Mouse (Mus musculus) heart, postnatal 36 days (tissue): ENCODE measurements at regions not wholly inside any gene's neighbourhood (a gene's known extent, or its start where the extent isn't known, plus 50 kb on each side); places are given as distances from the start of the nearest gene placed in this dataset.
A peak's percentile ranks its signal among the peaks of the same experiment; 100 is the strongest.

Experiments
- DNase-seq, 2 experiments: peaks; one replicate each; pipeline ENCODE4 v3.0.0; 2021 to 2022
- intact Hi-C: fragments of 180-260 bp; cut with DNase I; formaldehyde crosslinking; loops from one replicate; pipeline ENCODE4 v1.15.1; 2025

DNA sequence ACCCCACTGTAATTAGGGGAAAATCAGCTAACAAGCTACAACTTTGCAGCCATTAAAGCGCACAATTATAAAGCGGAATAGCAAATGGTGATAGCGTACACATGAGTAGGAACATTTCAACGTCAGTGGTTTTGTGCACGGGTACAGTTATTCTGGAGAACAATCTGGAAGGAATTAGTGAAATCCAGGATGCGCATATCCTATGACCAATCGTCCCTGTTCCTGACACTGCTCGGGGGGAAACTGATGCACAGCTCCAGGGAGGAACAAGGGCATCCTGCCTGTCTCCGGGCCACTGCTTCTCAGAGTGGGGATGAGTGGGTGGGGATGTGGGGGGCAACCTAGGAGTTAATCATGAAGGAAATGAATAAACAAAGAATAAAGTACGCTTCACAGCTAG is 93.6 kb upstream of the Mrps22 start:
- no peak for DNase-seq
- intact Hi-C loops: no loop called here

GRCm38 (mm10) chr9:98690839-98691516 is 89.5 kb upstream of the Mrps22 start:
- intact Hi-C loops: no loop called here
- peak; percentile 70 to 72 for DNase-seq

GRCm38 (mm10) chr9:98685548-98685947 is 84.1 kb upstream of the Mrps22 start:
- intact Hi-C loops: no loop called here
- DNase-seq: no peak

GRCm38 (mm10) chr9:98684336-98684735 is 82.9 kb upstream of the Mrps22 start:
- intact Hi-C loops: no loop called here
- no peak for DNase-seq

GRCm38 (mm10) chr9:98675612-98676011 is 74.2 kb upstream of the Mrps22 start:
- intact Hi-C loops: no loop called here
- DNase-seq: peak; percentile 8 to 11

DNA sequence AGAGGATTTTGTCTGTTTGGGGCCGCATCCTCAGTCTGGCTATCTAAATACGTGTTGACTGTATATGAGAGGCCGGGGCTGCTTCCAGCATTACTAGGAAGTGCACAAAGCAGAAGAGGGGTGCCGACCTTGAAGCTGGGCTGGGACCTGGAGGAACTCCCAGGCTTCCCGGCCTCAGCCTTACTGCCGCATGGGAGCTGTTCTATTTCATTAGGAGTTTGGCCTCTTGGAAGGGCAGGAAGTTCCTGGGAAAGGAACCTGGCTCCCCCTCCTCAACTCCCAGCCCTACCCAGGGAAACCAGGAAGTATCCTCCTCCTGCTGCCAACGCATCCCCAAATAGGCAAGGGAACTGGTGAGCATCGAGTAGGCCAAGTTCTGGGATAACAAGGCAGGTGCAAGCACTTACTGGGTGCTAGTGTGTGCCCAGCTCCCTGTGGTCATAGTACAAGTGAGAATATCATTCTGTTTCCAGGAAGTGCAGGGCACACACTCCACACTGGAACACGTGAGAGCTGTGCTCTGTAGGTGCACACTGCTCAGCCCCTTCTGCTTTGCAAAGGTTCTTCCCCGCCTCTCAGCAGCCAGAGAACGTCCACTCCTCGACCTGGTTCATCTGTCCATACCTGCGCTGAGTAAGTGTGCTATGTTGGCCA is 72.1 kb upstream of the Mrps22 start:
- intact Hi-C loops: no loop called here
- no peak for DNase-seq

DNA sequence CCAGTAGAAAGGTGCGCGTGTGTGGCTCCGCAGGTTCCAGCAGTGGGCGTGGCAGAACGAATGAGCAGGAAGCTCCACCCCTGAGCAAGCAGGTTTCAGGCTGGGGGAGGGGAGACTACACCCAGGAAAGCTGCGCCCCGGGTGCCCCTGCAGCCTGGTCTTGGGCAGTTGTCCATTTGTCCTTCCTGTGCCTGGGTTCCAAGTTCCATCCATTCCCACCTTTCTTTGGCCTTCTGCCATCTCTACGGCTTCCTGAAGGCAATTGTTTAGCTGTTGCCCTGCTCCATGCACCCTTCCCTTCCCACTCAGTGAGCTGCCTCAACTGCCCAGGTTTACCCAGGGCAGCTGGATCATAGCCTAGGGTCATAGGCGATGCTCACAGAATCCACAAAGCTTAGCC is 70.9 kb upstream of the Mrps22 start:
- DNase-seq: no peak
- intact Hi-C loops: no loop called here

- DNase-seq: no peak
- intact Hi-C loops: no loop called here
Observed at GRCm38 (mm10) chr9:98668423-98669330, 67.2 kb upstream of the Mrps22 start.

GRCm38 (mm10) chr9:98667072-98667471 is 65.6 kb upstream of the Mrps22 start:
- intact Hi-C loops: no loop called here
- no peak for DNase-seq

DNA sequence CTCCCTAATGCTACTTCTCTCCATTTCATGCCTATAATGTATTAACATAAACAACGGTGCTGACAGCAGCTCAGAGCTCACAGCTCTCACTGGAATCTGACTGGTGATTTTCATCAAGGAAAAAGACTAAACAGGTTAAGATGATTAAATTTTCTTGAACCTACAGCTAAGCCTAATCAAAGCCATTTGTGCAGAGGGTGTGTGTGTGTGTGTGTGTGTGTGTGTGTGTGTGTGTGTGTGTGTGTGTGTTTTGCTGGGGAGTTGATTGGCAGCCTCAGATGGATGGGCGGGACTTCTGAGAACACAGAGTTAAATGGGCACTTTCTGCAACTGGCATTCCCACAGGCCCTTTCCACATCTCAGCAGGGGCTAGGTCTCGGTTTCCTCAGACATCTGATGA is 61.6 kb upstream of the Mrps22 start:
- DNase-seq: no peak
- intact Hi-C loops: no loop called here

- intact Hi-C loops: no loop called here
- no peak for DNase-seq
Observed at GRCm38 (mm10) chr9:98651681-98652080, 50.2 kb upstream of the Mrps22 start.
